Mouse (Mus musculus): ENCODE measurements around the gene Rrp7a. TPM values are rescaled to one million over a fixed set of nuclear protein-coding genes. Genes with fewer than 3 reads are reported as not detected.

Gene Rrp7a
- polyA plus RNA-seq (2012; rRNA removed), result 126 and 128 TPM in 2 replicates

- peaks cover 2% of the 10 kb centered on the region; the same call in 1 of the 2 replicates for H3K4me1 ChIP-seq (ENCODE audit: control insufficient read depth, insufficient read depth, low read length)
- H3K4me3 ChIP-seq (ENCODE audit: insufficient read depth, low read length), result peak within 1 kb of the TSS; percentile 86
- TF ChIP-seq POLR2A (IDR thresholded peaks at IDR 0.05; ENCODE audit: extremely low read depth, insufficient read depth, low read length) (peak; percentile 77), CTCF (IDR thresholded peaks at IDR 0.05; ENCODE audit: extremely low read depth, insufficient read depth, low read length) (no peak)
- peak within 1 kb of the TSS; percentile 18; the same call in 1 of the 2 replicates for H3K27ac ChIP-seq (ENCODE audit: insufficient read depth, low read length)
Measured at GRCm38 (mm10) chr15:83122566-83123145, at the start of gene Rrp7a. Rrp7a (minus strand) TSS chr15:83122801.

DNA sequence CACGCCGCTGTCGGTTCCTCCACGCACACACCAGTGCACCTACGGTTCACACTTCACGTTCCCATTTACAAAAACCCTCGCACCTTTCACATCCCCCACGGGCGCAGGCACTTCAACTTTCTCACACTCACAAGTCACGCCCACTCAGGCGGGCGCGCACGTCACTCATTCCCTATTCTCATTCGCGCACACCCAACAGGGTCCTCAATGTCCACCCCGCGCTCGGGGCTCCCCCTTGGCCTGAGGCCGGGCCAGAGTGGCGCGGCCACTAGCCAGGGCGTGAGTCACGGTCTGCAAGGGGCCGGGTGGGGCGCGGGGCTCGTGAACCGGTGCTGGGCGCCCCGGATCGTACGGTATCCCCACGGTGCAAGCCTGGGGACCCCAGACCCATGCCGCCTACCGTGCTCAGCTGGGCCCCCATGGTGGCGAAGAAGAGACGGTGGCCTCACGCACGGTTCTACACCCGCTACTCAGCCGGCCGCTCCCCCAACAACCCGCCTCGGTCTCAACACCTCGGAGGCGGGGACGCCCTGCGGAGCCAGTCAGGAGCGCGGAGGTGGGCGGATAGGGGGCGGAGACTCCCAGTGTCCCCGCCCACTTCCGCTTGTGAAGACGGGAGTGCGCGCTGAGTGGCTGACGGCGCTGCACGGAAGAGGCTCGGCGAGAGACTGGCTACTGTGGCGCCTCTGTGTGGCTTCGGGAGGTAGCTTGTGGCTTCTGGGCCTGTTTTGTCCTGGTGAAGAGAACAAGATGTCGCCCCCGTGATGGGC is 49.3 kb upstream of the Rrp7a start:
- Histone ChIP-seq H3K4me3 (ENCODE audit: insufficient read depth, low read length) (peak overlapping the region; percentile 44), H3K4me1 (ENCODE audit: control insufficient read depth, insufficient read depth, low read length) (peaks cover under 1% of the 10 kb centered on the region; the same call in 1 of the 2 replicates), H3K27ac (ENCODE audit: insufficient read depth, low read length) (peak overlapping the region; percentile 64)
- TF ChIP-seq CTCF (IDR thresholded peaks at IDR 0.05; ENCODE audit: extremely low read depth, insufficient read depth, low read length) (no peak), POLR2A (IDR thresholded peaks at IDR 0.05; ENCODE audit: extremely low read depth, insufficient read depth, low read length) (peak; percentile 94)

- H3K27ac ChIP-seq (ENCODE audit: insufficient read depth, low read length), result no peak overlapping the region
- H3K4me3 ChIP-seq (ENCODE audit: insufficient read depth, low read length), result peak overlapping the region; percentile 44
- TF ChIP-seq CTCF (IDR thresholded peaks at IDR 0.05; ENCODE audit: extremely low read depth, insufficient read depth, low read length) (no peak), POLR2A (IDR thresholded peaks at IDR 0.05; ENCODE audit: extremely low read depth, insufficient read depth, low read length) (no peak)
- H3K4me1 ChIP-seq (ENCODE audit: control insufficient read depth, insufficient read depth, low read length), result peaks cover 2% of the 10 kb centered on the region; the same call in 1 of the 2 replicates
Measured at GRCm38 (mm10) chr15:83170956-83171659, 48.5 kb upstream of the Rrp7a start.

- no peak overlapping the region for H3K4me3 ChIP-seq (ENCODE audit: insufficient read depth, low read length)
- 0 out of 2 replicates have a peak overlapping the region, but pooled peaks have one; percentile 16 for H3K27ac ChIP-seq (ENCODE audit: insufficient read depth, low read length)
- H3K4me1 ChIP-seq (ENCODE audit: control insufficient read depth, insufficient read depth, low read length), result peaks cover 2% of the 10 kb centered on the region; the same call in 1 of the 2 replicates
- no peak for TF ChIP-seq POLR2A (IDR thresholded peaks at IDR 0.05; ENCODE audit: extremely low read depth, insufficient read depth, low read length)
- no peak for TF ChIP-seq CTCF (IDR thresholded peaks at IDR 0.05; ENCODE audit: extremely low read depth, insufficient read depth, low read length)
Measured at GRCm38 (mm10) chr15:83169772-83170722, 47.4 kb upstream of the Rrp7a start.

GRCm38 (mm10) chr15:83168875-83169771 is 46.5 kb upstream of the Rrp7a start:
- Histone ChIP-seq H3K4me1 (ENCODE audit: control insufficient read depth, insufficient read depth, low read length) (peaks cover 2% of the 10 kb centered on the region; the same call in 1 of the 2 replicates), H3K27ac (ENCODE audit: insufficient read depth, low read length) (no peak overlapping the region), H3K4me3 (ENCODE audit: insufficient read depth, low read length) (no peak overlapping the region)
- TF ChIP-seq CTCF (IDR thresholded peaks at IDR 0.05; ENCODE audit: extremely low read depth, insufficient read depth, low read length), result no peak
- no peak for TF ChIP-seq POLR2A (IDR thresholded peaks at IDR 0.05; ENCODE audit: extremely low read depth, insufficient read depth, low read length)

- no peak overlapping the region for H3K4me3 ChIP-seq (ENCODE audit: insufficient read depth, low read length)
- H3K27ac ChIP-seq (ENCODE audit: insufficient read depth, low read length), result no peak overlapping the region
- H3K4me1 ChIP-seq (ENCODE audit: control insufficient read depth, insufficient read depth, low read length), result peaks cover 2% of the 10 kb centered on the region; the same call in 1 of the 2 replicates
- no peak for TF ChIP-seq POLR2A (IDR thresholded peaks at IDR 0.05; ENCODE audit: extremely low read depth, insufficient read depth, low read length)
- no peak for TF ChIP-seq CTCF (IDR thresholded peaks at IDR 0.05; ENCODE audit: extremely low read depth, insufficient read depth, low read length)
Measured at GRCm38 (mm10) chr15:83168311-83168710, 45.7 kb upstream of the Rrp7a start.

- no peak overlapping the region for H3K4me3 ChIP-seq (ENCODE audit: insufficient read depth, low read length)
- H3K4me1 ChIP-seq (ENCODE audit: control insufficient read depth, insufficient read depth, low read length), result peaks cover 2% of the 10 kb centered on the region; the same call in 1 of the 2 replicates
- H3K27ac ChIP-seq (ENCODE audit: insufficient read depth, low read length), result no peak overlapping the region
- TF ChIP-seq CTCF (IDR thresholded peaks at IDR 0.05; ENCODE audit: extremely low read depth, insufficient read depth, low read length) (no peak), POLR2A (IDR thresholded peaks at IDR 0.05; ENCODE audit: extremely low read depth, insufficient read depth, low read length) (no peak)
Measured at GRCm38 (mm10) chr15:83167550-83168065, 45.0 kb upstream of the Rrp7a start.

DNA sequence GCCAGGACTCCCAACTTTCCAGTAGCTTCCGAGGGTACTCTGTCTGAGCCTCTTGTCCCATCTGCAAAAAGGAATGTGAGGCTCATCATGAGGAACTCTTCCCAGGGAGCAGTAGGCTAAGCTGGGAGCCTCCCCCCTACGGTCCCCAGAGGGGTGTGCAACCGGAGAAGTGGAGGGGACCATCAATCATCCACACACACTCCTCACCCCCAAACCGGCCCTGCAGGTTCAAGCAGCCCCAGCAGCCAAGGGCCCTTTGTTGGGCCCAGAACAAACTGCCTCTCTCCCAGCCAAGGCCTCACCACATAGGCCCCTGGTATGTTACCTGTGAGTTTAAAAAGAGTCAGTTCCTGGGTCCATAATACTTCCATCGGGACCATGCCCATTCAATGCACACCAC is 44.5 kb upstream of the Rrp7a start:
- Histone ChIP-seq H3K4me1 (ENCODE audit: control insufficient read depth, insufficient read depth, low read length) (peaks cover 2% of the 10 kb centered on the region; the same call in 1 of the 2 replicates), H3K4me3 (ENCODE audit: insufficient read depth, low read length) (no peak overlapping the region), H3K27ac (ENCODE audit: insufficient read depth, low read length) (no peak overlapping the region)
- TF ChIP-seq POLR2A (IDR thresholded peaks at IDR 0.05; ENCODE audit: extremely low read depth, insufficient read depth, low read length) (no peak), CTCF (IDR thresholded peaks at IDR 0.05; ENCODE audit: extremely low read depth, insufficient read depth, low read length) (no peak)

Data from cortical plate, adult 2 months (tissue).